Mouse (Mus musculus): ENCODE data around the gene Tdrd6. TPM values are rescaled to one million over a fixed set of nuclear protein-coding genes. Genes with fewer than 3 reads are reported as not detected.

Tdrd6 gene
- polyA plus RNA-seq (2012; ENCODE audit: insufficient read depth, low replicate concordance): not detected in 2 replicates

DNA sequence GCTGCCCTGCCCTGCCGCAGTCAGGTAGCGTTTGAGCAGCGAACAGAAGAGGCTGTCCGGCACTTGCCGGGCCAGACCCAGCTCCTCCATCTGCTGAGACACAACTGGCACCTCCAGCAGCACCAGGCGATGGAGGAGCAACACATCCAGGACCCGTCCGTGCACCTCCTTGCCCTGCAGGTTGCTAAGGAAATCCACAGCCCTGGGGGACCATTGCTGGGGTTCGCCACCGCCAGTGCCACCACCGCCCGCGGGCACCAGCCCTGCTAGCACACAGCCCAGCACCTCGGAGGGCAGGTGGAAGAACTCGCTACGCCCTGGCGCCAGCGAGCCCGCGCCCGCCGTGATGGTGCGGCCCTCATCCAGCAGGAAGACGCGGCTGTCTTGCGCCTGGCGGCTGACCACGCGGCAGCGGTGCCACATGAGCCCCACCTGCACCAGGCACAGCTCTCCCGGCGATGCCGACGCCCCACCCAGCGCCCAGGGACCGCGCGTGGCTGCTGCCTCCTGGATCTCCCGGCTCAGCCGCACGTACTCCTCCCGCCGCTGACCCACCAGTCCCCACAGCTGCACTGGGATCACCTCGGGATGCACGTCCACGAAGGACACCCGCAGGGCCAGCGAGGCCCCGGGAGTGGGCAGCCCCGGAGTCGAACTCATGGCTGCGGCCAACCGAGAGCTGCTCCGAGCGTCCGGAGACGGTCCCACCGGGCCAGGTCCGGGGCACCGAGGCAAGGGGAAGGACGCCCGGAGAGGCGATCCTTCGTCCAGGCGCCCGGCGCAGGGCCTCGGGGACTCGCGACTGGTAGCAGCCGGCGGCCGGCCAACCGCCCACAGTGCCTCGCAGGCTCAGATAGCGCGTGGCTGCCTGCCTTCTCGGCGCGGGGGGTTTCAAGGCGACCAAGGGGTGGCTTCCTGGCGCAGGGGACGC, at the start of gene Tdrd6:
Tdrd6 (minus strand) TSS at position 804 of the 931 bp plus-strand sequence.
- peaks cover 51% of the 10 kb centered on the region for H3K9me3 ChIP-seq
- peak within 1 kb of the TSS; percentile 62 for H3K4me3 ChIP-seq (replicated peaks)
- H3K4me1 ChIP-seq: peaks cover 4% of the 10 kb centered on the region; the same call in 1 of the 2 replicates
- no peaks in the 10 kb centered on the region for H3K36me3 ChIP-seq (replicated peaks; ENCODE audit: low read length)
- peaks cover 35% of the 10 kb centered on the region for H3K27me3 ChIP-seq (replicated peaks)
- TF ChIP-seq GATA1 (IDR thresholded peaks at IDR 0.05; ENCODE audit: borderline replicate concordance, low read length) (no peak), FLI1 (IDR thresholded peaks at IDR 0.05; ENCODE audit: low read length) (no peak)

DNA sequence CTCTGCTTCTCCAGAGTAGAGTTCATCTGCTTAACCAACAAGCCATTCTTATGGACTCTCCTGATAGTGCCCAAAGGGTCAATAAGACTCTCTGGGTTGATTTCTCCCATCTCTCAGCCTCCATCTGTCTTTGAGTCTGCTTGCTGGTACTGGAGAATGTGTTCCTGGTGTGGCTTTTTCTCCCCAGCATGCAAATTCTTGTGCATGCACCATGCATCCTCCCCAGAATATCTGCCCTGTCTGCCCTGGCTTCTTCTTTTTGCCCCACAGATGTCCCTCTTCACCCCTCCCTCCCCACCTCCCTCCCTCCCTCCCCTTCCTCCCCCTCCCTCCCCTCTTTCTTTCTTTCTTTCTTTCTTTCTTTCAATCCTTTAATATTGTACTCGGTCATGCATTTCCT, 47.2 kb upstream of the Tdrd6 start:
- Histone ChIP-seq H3K36me3 (replicated peaks; ENCODE audit: low read length) (no peaks in the 10 kb centered on the region), H3K4me1 (no peaks in the 10 kb centered on the region)
- TF ChIP-seq FLI1 (IDR thresholded peaks at IDR 0.05; ENCODE audit: low read length) (no peak), GATA1 (IDR thresholded peaks at IDR 0.05; ENCODE audit: borderline replicate concordance, low read length) (no peak)

DNA sequence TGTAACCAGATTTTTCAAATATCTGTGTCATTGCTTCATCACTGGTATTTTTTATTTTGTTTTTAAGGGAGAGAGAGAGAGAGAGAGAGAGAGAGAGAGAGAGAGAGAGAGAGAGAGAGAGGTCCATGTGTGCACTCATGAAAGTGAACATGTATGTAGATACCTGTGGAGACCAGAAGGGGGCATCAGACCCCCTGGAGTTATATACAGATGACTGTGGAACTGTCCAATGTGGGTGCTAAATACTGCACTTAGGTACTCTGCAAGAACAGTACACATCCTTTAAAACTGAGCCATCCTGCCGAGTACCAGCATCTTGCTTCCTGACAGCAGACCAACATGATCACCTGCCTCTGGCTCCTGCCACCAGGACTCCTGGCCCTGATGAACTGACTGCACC, 46.1 kb upstream of the Tdrd6 start:
- H3K36me3 ChIP-seq (replicated peaks; ENCODE audit: low read length): no peaks in the 10 kb centered on the region
- no peaks in the 10 kb centered on the region for H3K4me1 ChIP-seq
- no peak overlapping the region for H3K4me3 ChIP-seq (replicated peaks)
- no peaks in the 10 kb centered on the region for H3K27me3 ChIP-seq (replicated peaks)
- no peaks in the 10 kb centered on the region for H3K9me3 ChIP-seq
- no peak for TF ChIP-seq GATA1 (IDR thresholded peaks at IDR 0.05; ENCODE audit: borderline replicate concordance, low read length)
- TF ChIP-seq FLI1 (IDR thresholded peaks at IDR 0.05; ENCODE audit: low read length): no peak

More for the DNA sequence above, 47.2 kb upstream of the Tdrd6 start:
- Histone ChIP-seq H3K27me3 (replicated peaks) (no peaks in the 10 kb centered on the region), H3K9me3 (no peaks in the 10 kb centered on the region), H3K4me3 (replicated peaks) (no peak overlapping the region)

DNA sequence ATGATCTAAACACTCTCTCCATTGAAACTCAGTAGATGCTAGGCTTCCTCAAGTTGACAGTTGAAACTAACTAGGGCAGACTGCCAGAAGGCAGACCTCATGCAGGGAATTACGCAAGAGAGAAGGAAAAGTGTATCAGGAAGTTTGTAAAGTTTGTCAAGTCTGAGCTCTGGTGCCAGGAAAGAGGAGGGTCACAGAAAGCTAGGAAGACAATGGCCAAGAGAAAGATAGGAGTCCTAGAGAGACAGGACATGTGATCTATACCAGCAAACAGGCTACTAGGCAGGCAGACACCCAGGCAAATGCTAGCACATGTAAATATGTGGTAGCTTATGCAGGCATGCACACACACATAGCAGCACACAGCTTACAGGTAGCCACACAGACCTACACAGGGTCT, 45.1 kb upstream of the Tdrd6 start:
- no peak overlapping the region for H3K4me3 ChIP-seq (replicated peaks)
- no peaks in the 10 kb centered on the region for H3K27me3 ChIP-seq (replicated peaks)
- H3K36me3 ChIP-seq (replicated peaks; ENCODE audit: low read length): no peaks in the 10 kb centered on the region
- H3K9me3 ChIP-seq: no peaks in the 10 kb centered on the region
- TF ChIP-seq GATA1 (IDR thresholded peaks at IDR 0.05; ENCODE audit: borderline replicate concordance, low read length): no peak
- TF ChIP-seq FLI1 (IDR thresholded peaks at IDR 0.05; ENCODE audit: low read length): no peak
- H3K4me1 ChIP-seq: no peaks in the 10 kb centered on the region

DNA sequence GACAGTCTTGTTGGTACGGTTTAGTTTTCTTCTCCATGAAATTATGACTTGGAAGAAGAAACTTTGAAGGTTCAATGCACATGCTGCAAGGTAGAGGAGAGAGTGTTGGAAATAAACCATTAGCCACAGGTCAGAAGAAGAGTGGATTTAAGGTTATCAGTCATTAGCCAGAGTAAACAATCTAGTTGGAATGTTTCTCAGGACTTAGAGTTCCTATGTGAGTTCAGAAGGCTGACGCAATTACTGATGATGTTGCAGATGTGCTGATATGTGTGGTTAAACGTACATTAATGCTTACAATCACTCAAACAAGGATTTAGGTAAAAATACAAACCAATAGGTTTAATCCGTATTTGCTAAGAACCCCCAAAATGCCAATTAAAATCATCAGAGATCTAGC, 41.8 kb upstream of the Tdrd6 start:
- Histone ChIP-seq H3K27me3 (replicated peaks) (peaks cover under 1% of the 10 kb centered on the region), H3K4me1 (peaks cover 7% of the 10 kb centered on the region), H3K36me3 (replicated peaks; ENCODE audit: low read length) (no peaks in the 10 kb centered on the region), H3K9me3 (no peaks in the 10 kb centered on the region), H3K4me3 (replicated peaks) (no peak overlapping the region)
- TF ChIP-seq GATA1 (IDR thresholded peaks at IDR 0.05; ENCODE audit: borderline replicate concordance, low read length) (no peak), FLI1 (IDR thresholded peaks at IDR 0.05; ENCODE audit: low read length) (no peak)

DNA sequence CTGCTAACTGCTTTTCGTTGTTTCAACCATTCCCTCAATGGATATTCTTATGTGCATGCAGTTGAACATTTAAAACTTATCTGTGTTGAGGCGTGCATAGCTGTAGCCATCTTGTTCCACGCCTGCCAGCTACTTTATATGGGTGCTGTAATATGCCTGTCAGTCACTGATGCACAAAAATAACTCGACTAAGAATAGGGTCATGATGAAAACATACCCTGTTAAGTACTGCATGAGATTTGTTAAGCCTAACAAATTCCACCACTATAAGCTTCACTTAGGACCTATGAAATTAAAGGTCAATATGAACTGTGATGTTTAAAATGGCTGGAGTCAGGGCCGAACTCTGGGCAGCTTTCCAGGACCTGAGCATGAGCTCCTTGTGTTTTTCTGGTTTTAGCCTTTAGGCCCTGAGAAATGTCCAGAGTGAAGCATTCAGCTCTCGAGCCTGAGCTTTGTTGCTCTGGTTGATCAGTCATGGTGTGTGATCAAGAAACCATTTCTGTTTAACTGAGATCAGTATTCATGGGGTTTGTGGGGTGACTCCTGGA, 39.1 kb upstream of the Tdrd6 start:
- Histone ChIP-seq H3K4me3 (replicated peaks) (no peak overlapping the region), H3K9me3 (no peaks in the 10 kb centered on the region), H3K36me3 (replicated peaks; ENCODE audit: low read length) (no peaks in the 10 kb centered on the region), H3K4me1 (peaks cover 13% of the 10 kb centered on the region), H3K27me3 (replicated peaks) (peaks cover 7% of the 10 kb centered on the region)
- TF ChIP-seq GATA1 (IDR thresholded peaks at IDR 0.05; ENCODE audit: borderline replicate concordance, low read length): no peak
- no peak for TF ChIP-seq FLI1 (IDR thresholded peaks at IDR 0.05; ENCODE audit: low read length)

DNA sequence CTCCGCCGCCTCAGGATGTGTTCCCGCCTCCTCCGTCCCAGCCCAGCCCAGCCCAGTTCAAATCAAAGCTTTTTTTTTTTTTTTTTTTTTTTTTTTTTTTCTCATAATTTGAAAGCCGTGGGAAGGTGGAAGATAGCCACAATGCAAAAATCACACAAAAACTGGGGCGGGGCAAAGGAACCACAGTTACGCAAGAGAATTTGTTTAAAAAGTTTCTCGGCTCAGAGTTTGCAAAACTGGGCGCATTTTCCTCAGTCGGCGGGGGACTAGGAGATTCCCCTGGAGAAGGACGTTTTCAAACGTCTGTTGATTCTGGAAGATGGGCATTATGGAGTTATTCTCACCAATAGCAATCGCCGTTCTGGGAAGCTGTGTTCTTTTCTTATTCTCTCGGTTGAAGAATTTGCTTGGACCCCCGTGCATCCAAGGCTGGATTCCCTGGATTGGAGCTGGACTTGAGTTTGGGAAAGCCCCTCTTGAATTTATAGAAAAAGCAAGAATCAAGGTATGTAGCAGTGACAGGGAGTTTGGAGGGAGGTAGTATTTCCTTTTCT, 37.3 kb upstream of the Tdrd6 start, which contains the start of gene Cyp39a1:
Cyp39a1 (plus strand) TSS at position 136 of the 554 bp plus-strand sequence.
- Histone ChIP-seq H3K4me3 (replicated peaks) (peak within 1 kb of the TSS; percentile 91), H3K4me1 (peaks cover 13% of the 10 kb centered on the region), H3K9me3 (no peaks in the 10 kb centered on the region), H3K27me3 (replicated peaks) (peaks cover 7% of the 10 kb centered on the region), H3K36me3 (replicated peaks; ENCODE audit: low read length) (no peaks in the 10 kb centered on the region)
- no peak for TF ChIP-seq FLI1 (IDR thresholded peaks at IDR 0.05; ENCODE audit: low read length)
- no peak for TF ChIP-seq GATA1 (IDR thresholded peaks at IDR 0.05; ENCODE audit: borderline replicate concordance, low read length)

DNA sequence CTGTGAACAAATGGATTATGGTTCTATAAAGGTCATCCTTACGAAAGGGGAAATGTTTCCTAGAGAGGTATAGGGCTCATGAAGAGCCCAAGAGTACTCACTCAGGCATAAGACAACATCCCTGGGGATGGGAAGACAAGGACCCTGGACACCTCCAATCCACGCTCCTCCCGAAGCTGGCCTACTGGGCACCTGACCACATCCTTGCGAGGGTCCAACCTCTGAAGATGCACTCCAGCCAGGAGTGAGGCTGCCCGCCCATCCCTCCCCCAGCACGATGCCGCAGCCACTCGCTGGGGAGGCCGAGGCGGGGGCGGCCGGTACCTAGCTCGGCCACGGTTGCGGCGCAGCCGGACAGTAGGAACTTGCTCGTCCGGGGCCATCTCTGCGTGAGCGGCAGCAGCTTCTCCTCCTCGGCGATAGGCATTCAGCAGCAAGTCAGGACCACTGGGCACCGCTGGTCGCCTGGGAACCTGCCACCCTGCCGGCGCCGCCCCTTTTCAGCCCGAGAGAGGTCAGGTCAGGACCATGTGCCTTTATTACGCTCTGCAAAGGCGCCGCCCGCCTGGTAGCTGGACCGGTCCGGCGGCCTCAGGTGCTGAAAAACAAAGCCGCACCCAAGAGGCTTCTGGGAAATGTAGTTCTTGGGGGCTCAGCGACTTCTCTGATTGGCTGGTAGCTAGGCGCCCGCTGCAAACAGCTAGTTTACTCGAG, 36.6 kb upstream of the Tdrd6 start, which contains the start of gene Slc25a27:
Slc25a27 (minus strand) TSS at position 639 of the 714 bp plus-strand sequence.
- Histone ChIP-seq H3K4me3 (replicated peaks) (peak within 1 kb of the TSS; percentile 91), H3K36me3 (replicated peaks; ENCODE audit: low read length) (no peaks in the 10 kb centered on the region), H3K4me1 (peaks cover 13% of the 10 kb centered on the region), H3K9me3 (no peaks in the 10 kb centered on the region), H3K27me3 (replicated peaks) (peaks cover 7% of the 10 kb centered on the region)
- TF ChIP-seq GATA1 (IDR thresholded peaks at IDR 0.05; ENCODE audit: borderline replicate concordance, low read length) (no peak), FLI1 (IDR thresholded peaks at IDR 0.05; ENCODE audit: low read length) (no peak)

DNA sequence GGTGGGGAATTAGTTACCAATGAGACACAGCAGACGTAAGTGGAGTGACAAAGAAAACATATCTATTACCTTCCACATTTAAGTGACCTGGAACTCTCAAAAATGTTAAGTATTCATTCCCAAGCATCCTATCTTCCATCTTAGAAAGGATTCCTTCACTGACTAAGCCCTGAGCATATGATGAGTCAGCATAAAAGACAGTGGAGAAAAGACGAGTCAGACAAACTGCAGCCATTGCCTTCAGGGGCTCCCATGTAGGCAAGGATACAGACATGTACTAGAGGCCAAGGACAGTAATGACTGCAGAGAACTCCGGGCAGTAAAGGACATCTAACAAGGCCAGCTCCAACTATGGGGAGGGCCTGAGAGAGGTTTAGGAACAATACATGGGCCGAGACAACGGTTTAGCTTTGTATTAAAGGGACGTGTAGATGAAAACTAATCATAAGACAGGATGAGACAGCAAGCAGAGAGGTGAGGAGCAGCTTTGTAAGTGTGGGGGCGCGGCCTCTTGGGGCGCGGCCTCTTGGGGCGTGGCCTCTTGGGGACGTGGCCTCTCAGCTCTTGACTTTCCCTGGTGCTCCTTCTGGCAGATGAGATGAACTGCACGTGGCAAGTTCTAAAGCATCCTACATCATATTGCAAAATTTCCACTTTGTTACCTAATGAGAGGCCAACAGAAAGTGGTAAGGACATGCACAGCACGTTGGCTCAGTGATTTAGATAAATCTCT, 21.4 kb upstream of the Tdrd6 start:
- Histone ChIP-seq H3K4me3 (replicated peaks) (no peak overlapping the region), H3K36me3 (replicated peaks; ENCODE audit: low read length) (no peaks in the 10 kb centered on the region), H3K27me3 (replicated peaks) (no peaks in the 10 kb centered on the region), H3K9me3 (no peaks in the 10 kb centered on the region), H3K4me1 (no peaks in the 10 kb centered on the region; the same call in 1 of the 2 replicates)
- TF ChIP-seq GATA1 (IDR thresholded peaks at IDR 0.05; ENCODE audit: borderline replicate concordance, low read length) (no peak), FLI1 (IDR thresholded peaks at IDR 0.05; ENCODE audit: low read length) (no peak)

Data from megakaryocyte, embryonic 14.5 days (primary cell).